Mouse (Mus musculus) CH12.LX (cell line): Measurements from ENCODE around the gene D130043K22Rik.

Experiments
- CTCF ChIP-seq, 2 experiments: IDR thresholded peaks in 1 of 2; conservative IDR thresholded peaks in 1 of 2; 2 replicates each; pipeline ENCODE4 v1.5.1; 2011 to 2012; ENCODE audit warnings: low read depth in 2 of 2, low read length in 2 of 2, improper control_type of control experiment in 1 of 2, inconsistent platforms in 1 of 2, mild to moderate bottlenecking in 1 of 2, moderate library complexity in 1 of 2
- E2F4 ChIP-seq: IDR thresholded peaks from 2 replicates; pipeline ENCODE4 v1.6.1; 2011; ENCODE audit warnings: low read depth, low read length, improper control_type of control experiment; ENCODE audit not compliant: insufficient replicate concordance
- ELF1 ChIP-seq: IDR thresholded peaks from 2 replicates; pipeline ENCODE4 v1.6.1; 2014; ENCODE audit warnings: low read depth, mild to moderate bottlenecking, inconsistent platforms, low read length, improper control_type of control experiment
- EP300 ChIP-seq: IDR thresholded peaks from 2 replicates; pipeline ENCODE4 v1.6.1; 2011; ENCODE audit warnings: low read length, improper control_type of control experiment
- MAFK ChIP-seq: IDR thresholded peaks from 2 replicates; pipeline ENCODE4 v1.6.1; 2011; ENCODE audit warnings: low read length, improper control_type of control experiment; ENCODE audit not compliant: insufficient replicate concordance
- MAX ChIP-seq: IDR thresholded peaks from 2 replicates; pipeline ENCODE4 v1.6.1; 2011; ENCODE audit warnings: low read length, improper control_type of control experiment
- POLR2A ChIP-seq: IDR thresholded peaks from 2 replicates; pipeline ENCODE4 v1.6.1; 2011; ENCODE audit warnings: low read depth, mild to moderate bottlenecking, improper control_type of control experiment, low read length
- POLR2AphosphoS2 ChIP-seq: IDR thresholded peaks from 2 replicates; pipeline ENCODE4 v1.6.1; 2011; ENCODE audit warnings: low read depth, low read length, improper control_type of control experiment
- RAD21 ChIP-seq: IDR thresholded peaks from 2 replicates; pipeline ENCODE4 v1.6.1; 2011; ENCODE audit warnings: low read depth, mild to moderate bottlenecking, low read length, improper control_type of control experiment, moderate library complexity
- SIN3A ChIP-seq: IDR thresholded peaks from 2 replicates; pipeline ENCODE4 v1.6.1; 2012; ENCODE audit warnings: low read length, improper control_type of control experiment, inconsistent platforms
- ZKSCAN1 ChIP-seq: IDR thresholded peaks from 2 replicates; pipeline ENCODE4 v1.6.1; 2012; ENCODE audit warnings: low read depth, inconsistent platforms, low read length, improper control_type of control experiment, borderline replicate concordance
- ZMIZ1 ChIP-seq: IDR thresholded peaks from 2 replicates; pipeline ENCODE4 v1.6.1; 2012; ENCODE audit warnings: low read depth, mild to moderate bottlenecking, inconsistent platforms, low read length, improper control_type of control experiment

DNA sequence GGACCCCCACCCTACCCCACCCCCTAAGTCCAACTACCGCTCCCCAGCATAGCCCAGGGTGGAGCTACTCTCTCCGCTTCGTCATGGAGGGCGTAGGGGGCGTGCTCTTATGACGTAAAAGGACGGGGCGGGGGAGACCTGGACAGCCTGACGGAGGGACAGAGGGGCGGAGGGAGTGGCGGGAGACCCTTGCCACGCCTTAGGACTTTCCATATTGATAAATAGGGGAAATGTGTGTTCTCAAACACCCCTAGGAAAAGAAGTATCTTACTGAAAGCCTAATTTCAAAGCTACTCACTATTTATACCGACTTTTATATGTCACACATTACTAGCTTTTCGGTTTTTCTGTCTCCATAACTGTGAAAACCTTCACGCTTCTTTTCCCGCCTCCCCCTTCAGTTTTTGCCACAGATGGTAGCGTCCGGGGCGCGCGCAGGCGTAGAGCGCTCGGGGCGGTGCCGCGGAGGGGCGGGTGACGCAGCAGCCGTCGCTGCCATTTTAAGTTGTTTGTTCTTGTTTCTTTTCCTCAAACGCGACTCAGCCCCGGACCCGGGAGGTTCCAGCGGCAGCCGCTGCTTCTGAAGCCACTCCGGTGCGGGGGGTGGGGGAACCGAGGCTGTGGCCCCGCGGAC lies 44.1 kb upstream of the D130043K22Rik start:
- TF ChIP-seq POLR2AphosphoS2, result peak; percentile 98
- TF ChIP-seq SIN3A, result peak; percentile 96
- TF ChIP-seq MAFK, result no peak
- 0 out of 2 replicates have a peak, but pooled peaks have one; percentile 69 for TF ChIP-seq E2F4
- no peak for TF ChIP-seq EP300
- no peak for TF ChIP-seq CTCF (conservative IDR thresholded peaks at IDR 0.05 in 1 of 2, IDR thresholded peaks at IDR 0.05 in 1 of 2; ENCODE audit: low read depth in 2 of 2, low read length in 2 of 2)
- TF ChIP-seq MAX, result no peak; the same call in 1 of the 2 replicates
- peak; percentile 99 for TF ChIP-seq POLR2A
- TF ChIP-seq ZKSCAN1, result no peak
- no peak for TF ChIP-seq RAD21
- TF ChIP-seq ELF1, result no peak; the same call in 1 of the 2 replicates
- TF ChIP-seq ZMIZ1, result peak; percentile 98
